Mouse (Mus musculus) liver, adult 2 months (tissue): Measurements from ENCODE around the gene Sv2c. TPM values are rescaled to one million over a fixed set of nuclear protein-coding genes. Genes with fewer than 3 reads are reported as not detected.

ENCODE experiments used
- DNase-seq: peaks from one replicate; pipeline ENCODE4 v3.0.0-alpha.2; 2011; ENCODE audit warnings: low read depth, low spot score; ENCODE audit errors: extremely low read depth
- H3K27ac ChIP-seq: fragments of 200-500 bp; replicated peaks from 2 replicates; pipeline ENCODE4 v1.5.1; 2012; ENCODE audit warnings: low read depth, mild to moderate bottlenecking, control low read depth, inconsistent platforms, low read length; ENCODE audit not compliant: insufficient read depth
- H3K27me3 ChIP-seq: fragments of 200-500 bp; 2 replicates; pipeline ENCODE4 v1.6.1; 2012; ENCODE audit warnings: mild to moderate bottlenecking, moderate library complexity, low read length, inconsistent platforms; ENCODE audit not compliant: control insufficient read depth, insufficient read depth
- H3K36me3 ChIP-seq: fragments of 200-500 bp; 2 replicates; pipeline ENCODE4 v1.6.1; 2012; ENCODE audit warnings: low read length, inconsistent platforms; ENCODE audit not compliant: control insufficient read depth, insufficient read depth
- H3K4me1 ChIP-seq: fragments of 200-500 bp; 2 replicates; pipeline ENCODE4 v1.6.1; 2011; ENCODE audit warnings: low read length; ENCODE audit not compliant: control insufficient read depth, insufficient read depth
- H3K4me3 ChIP-seq: fragments of 200-500 bp; 2 replicates; pipeline ENCODE4 v1.5.1; 2011; ENCODE audit warnings: low read depth, mild to moderate bottlenecking, control low read depth, low read length, moderate library complexity; ENCODE audit not compliant: insufficient read depth
- H3K79me2 ChIP-seq: fragments of 200-500 bp; 2 replicates; pipeline ENCODE4 v1.6.1; 2012; ENCODE audit warnings: inconsistent platforms, mild to moderate bottlenecking, low read length, moderate library complexity; ENCODE audit not compliant: control insufficient read depth, insufficient read depth
- H3K9ac ChIP-seq: fragments of 200-500 bp; 2 replicates; pipeline ENCODE4 v1.6.1; 2012; ENCODE audit warnings: low read depth, mild to moderate bottlenecking, control low read depth, inconsistent platforms, low read length
- CTCF ChIP-seq: fragments of 200-500 bp; IDR thresholded peaks from 2 replicates; pipeline ENCODE4 v1.5.1; 2011; ENCODE audit warnings: low read depth, low read length, control low read depth
- POLR2A ChIP-seq: fragments of 200-500 bp; IDR thresholded peaks from 2 replicates; pipeline ENCODE4 v1.6.1; 2011; ENCODE audit warnings: low read length, control low read depth; ENCODE audit not compliant: insufficient read depth; ENCODE audit errors: extremely low read depth
- WGBS: fragments of 180-500 bp; shearing (Covaris S2); methylation state at CpG from one replicate; pipeline ENCODE4 v1.1.7; 2018; 5-methylcytosine and 5-hydroxymethylcytosine counted together
- polyA plus RNA-seq: library from polyadenylated mRNA; depleted of rRNA; stranded (reverse); fragments of >200 nt; gene quantifications from 2 replicates; pipeline ENCODE4 v1.2.3, GENCODE M21; 2012
- total RNA-seq: library from RNA; depleted of rRNA; stranded (reverse); fragments of >200 nt; gene quantifications from 2 replicates; pipeline ENCODE4 v1.2.3, GENCODE M21; 2014

Sv2c gene
- total and polyA plus RNA-seq, 2 experiments = 0.09 to 0.13 TPM

DNA sequence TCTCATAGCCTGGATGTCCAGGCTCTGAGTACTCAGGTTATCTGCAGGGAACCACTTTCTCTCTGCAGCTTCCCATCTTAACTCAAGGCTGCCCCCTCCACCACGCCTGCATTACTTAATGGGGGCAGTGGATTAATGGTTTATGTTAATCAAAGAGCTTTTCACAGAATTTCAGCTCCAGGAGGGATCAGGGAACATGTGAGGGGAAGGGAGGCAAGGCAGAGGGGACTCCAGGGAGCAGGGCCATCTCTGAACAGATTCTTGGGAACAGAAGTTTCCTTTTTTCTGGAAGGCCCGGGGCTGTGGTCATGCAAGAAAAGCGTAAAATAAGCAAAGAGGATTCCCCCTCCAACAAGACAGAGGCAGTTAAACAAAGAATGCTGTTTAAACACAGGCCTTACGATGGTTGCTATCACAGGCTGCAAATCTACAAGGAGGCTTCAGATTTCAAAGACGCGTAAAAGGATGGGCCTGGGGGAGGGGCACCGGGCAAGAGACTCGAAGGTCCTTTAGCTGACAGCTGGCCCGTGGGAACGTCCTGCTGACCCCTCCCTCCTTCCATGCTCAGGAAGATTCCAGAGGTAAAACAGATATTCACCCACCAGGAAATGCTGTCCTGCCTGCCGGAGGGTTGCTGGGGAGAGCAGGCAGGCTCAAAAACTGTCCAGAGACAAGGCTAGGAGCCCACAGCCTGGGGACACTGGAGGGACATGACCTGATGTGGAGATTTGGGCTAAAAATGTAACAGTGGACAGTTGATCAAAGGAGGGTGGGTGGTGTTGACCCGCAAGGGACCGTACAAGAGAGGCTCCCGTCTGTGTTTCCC is 172.5 kb downstream of the Sv2c start:
- H3K27ac ChIP-seq = no peak overlapping the region
- no peak for DNase-seq
- no peaks in the 10 kb centered on the region for H3K4me1 ChIP-seq

GRCm38 (mm10) chr13:95957134-95957533 is 175.2 kb downstream of the Sv2c start:
- Histone ChIP-seq H3K27ac (peak overlapping the region; percentile 24; the same call in 1 of the 2 replicates), H3K27me3 (no peaks in the 10 kb centered on the region), H3K4me3 (no peak overlapping the region), H3K9ac (no peak overlapping the region; the same call in 1 of the 2 replicates), H3K4me1 (no peaks in the 10 kb centered on the region), H3K79me2 (no peaks in the 10 kb centered on the region), H3K36me3 (no peaks in the 10 kb centered on the region)
- WGBS = 42% methylated on average over 10 of the region's 10 CpGs
- peak; percentile 57 for DNase-seq
- TF ChIP-seq POLR2A = no peak
- no peak for TF ChIP-seq CTCF

More for the DNA sequence above, 172.5 kb downstream of the Sv2c start:
- Histone ChIP-seq H3K79me2 (no peaks in the 10 kb centered on the region), H3K4me3 (no peak overlapping the region), H3K36me3 (no peaks in the 10 kb centered on the region), H3K27me3 (no peaks in the 10 kb centered on the region), H3K9ac (no peak overlapping the region)
- 45% methylated on average over 14 of the region's 14 CpGs for WGBS
- TF ChIP-seq POLR2A (no peak), CTCF (no peak)

DNA sequence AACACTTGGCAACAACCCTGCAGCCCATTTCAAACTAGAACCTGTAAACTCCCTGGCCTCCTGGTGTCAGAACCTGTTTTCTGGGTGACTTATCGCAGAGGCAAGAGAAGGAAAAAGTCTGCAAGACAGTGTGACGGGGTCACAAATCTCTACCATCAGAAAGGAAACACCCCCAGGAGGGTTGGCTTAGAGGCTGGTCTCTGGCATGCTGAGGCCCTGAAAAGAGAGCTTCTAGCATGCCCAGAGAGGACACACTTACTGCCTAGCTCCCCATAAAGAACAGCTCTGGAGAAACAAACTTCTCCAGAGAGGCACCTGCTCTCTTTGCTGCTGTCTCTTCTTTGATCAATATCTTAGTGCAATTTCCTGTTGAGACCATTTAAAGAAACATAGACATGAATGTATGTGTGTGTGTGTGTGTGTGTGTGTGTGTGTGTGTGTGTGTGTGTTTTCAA is 176.0 kb downstream of the Sv2c start:
- Histone ChIP-seq H3K27ac (0 out of 2 replicates have a peak overlapping the region, but pooled peaks have one; percentile 0), H3K79me2 (no peaks in the 10 kb centered on the region), H3K9ac (no peak overlapping the region), H3K27me3 (no peaks in the 10 kb centered on the region), H3K4me1 (no peaks in the 10 kb centered on the region), H3K36me3 (no peaks in the 10 kb centered on the region), H3K4me3 (no peak overlapping the region)
- 80% methylated on average over 2 of the region's 2 CpGs for WGBS
- DNase-seq = no peak
- TF ChIP-seq CTCF (no peak), POLR2A (no peak)

GRCm38 (mm10) chr13:95955204-95955603 is 177.2 kb downstream of the Sv2c start:
- H3K36me3 ChIP-seq = no peaks in the 10 kb centered on the region
- no peak overlapping the region for H3K9ac ChIP-seq
- TF ChIP-seq CTCF (no peak), POLR2A (no peak)
- no peaks in the 10 kb centered on the region for H3K4me1 ChIP-seq
- H3K27ac ChIP-seq = no peak overlapping the region
- 97% methylated on average over 5 of the region's 5 CpGs for WGBS
- no peaks in the 10 kb centered on the region for H3K79me2 ChIP-seq
- H3K4me3 ChIP-seq = no peak overlapping the region
- H3K27me3 ChIP-seq = no peaks in the 10 kb centered on the region
- DNase-seq = no peak

DNA sequence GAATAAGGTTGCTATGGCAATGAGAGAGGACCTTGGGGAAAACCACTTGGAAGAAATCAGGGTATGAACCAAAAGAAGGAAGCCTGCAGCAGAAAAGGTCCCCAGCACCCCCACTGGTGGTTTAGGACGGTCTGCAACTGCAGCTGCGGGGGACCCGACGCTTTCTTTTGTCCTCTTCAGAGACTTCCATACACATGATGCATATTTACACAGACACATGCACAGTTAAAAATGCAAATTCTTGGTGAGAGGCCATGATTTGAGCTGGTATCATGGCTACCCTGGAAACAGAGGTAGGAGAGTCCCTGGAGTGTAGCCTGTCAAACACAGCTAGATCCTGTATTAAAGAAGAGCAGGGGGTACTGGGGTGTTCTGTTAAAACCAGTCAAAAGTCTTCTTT is 178.7 kb downstream of the Sv2c start:
- Histone ChIP-seq H3K36me3 (no peaks in the 10 kb centered on the region), H3K4me3 (no peak overlapping the region), H3K9ac (no peak overlapping the region), H3K79me2 (no peaks in the 10 kb centered on the region), H3K27me3 (no peaks in the 10 kb centered on the region), H3K4me1 (0 out of 2 replicates have a peak, but pooled peaks cover 3% of the 10 kb centered on the region), H3K27ac (no peak overlapping the region)
- no peak for TF ChIP-seq POLR2A
- TF ChIP-seq CTCF = no peak
- 95% methylated on average over 4 of the region's 4 CpGs for WGBS
- DNase-seq = no peak

DNA sequence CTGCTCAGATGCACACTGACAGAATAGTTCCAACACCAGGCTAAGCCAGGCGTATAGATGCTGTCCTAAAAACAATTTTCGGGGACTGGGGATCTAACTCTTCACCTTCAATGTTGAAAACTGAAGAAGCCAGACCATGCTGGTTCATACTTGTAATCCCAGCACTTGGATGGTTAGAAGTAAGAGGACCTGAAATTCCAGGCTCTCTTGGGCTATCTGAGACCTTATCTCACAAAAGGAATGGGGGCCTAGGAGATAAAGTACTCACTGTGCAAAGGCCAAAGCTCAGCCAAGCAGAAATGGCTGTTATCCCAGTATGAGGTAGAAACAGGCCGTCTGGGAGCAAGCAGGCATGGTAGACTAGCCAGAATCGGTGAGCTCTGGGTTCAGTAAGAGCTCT is 180.1 kb downstream of the Sv2c start:
- Histone ChIP-seq H3K4me1 (peaks cover 6% of the 10 kb centered on the region; the same call in 1 of the 2 replicates), H3K4me3 (no peak overlapping the region), H3K36me3 (no peaks in the 10 kb centered on the region), H3K9ac (no peak overlapping the region), H3K27ac (no peak overlapping the region), H3K27me3 (no peaks in the 10 kb centered on the region), H3K79me2 (no peaks in the 10 kb centered on the region)
- DNase-seq = peak; percentile 76
- TF ChIP-seq CTCF = no peak
- TF ChIP-seq POLR2A = no peak
- WGBS = 59% methylated on average over 4 of the region's 4 CpGs
